Mouse (Mus musculus) MN1 (cell line): ENCODE measurements around the gene Dennd4c.
"Not testable (repeated sequence)": the region's sequence is repeated elsewhere in the genome, so short reads cannot be mapped to it uniquely, and the experiment has no call there.

Source experiments
- DNase-seq: peaks from one replicate; pipeline ENCODE4 v3.0.0-alpha.2; 2016; ENCODE audit warnings: low spot score

The Dennd4c gene

GRCm38 (mm10) chr4:86810604-86811003 lies 62.2 kb downstream of the Dennd4c start:
- DNase-seq: peak; percentile 8

- DNase-seq: no peak
Measured at GRCm38 (mm10) chr4:86814850-86815249, 66.5 kb downstream of the Dennd4c start.

- DNase-seq: peak; percentile 13
Measured at GRCm38 (mm10) chr4:86823169-86823568, 74.8 kb downstream of the Dennd4c start.

GRCm38 (mm10) chr4:86825143-86825542 lies 76.8 kb downstream of the Dennd4c start:
- peak; percentile 45 for DNase-seq

- no peak for DNase-seq
Measured at GRCm38 (mm10) chr4:86831896-86832295, 83.5 kb downstream of the Dennd4c start.

GRCm38 (mm10) chr4:86841141-86841540 lies 92.8 kb downstream of the Dennd4c start:
- DNase-seq: not testable (repeated sequence)

- no peak for DNase-seq
Measured at GRCm38 (mm10) chr4:86845384-86845783, 97.0 kb downstream of the Dennd4c start.

- DNase-seq: no peak
Measured at GRCm38 (mm10) chr4:86847246-86847645, 98.9 kb downstream of the Dennd4c start.

- DNase-seq: no peak
Measured at GRCm38 (mm10) chr4:86851331-86851730, 103.0 kb downstream of the Dennd4c start.

- DNase-seq: no peak
Measured at GRCm38 (mm10) chr4:86852018-86852417, 103.7 kb downstream of the Dennd4c start.

GRCm38 (mm10) chr4:86852813-86853590 lies 104.6 kb downstream of the Dennd4c start:
- no peak for DNase-seq

GRCm38 (mm10) chr4:86856304-86857112 lies 108.2 kb downstream of the Dennd4c start:
- DNase-seq: no peak

- peak; percentile 96 for DNase-seq
Measured at GRCm38 (mm10) chr4:86857113-86858069, 109.0 kb downstream of the Dennd4c start, which contains the start of gene Rps6. TSS of gene Rps6 (minus strand) at chr4:86857412.

- no peak for DNase-seq
Measured at GRCm38 (mm10) chr4:86858070-86858440, 109.7 kb downstream of the Dennd4c start.

- DNase-seq: no peak
Measured at GRCm38 (mm10) chr4:86864087-86864486, 115.7 kb downstream of the Dennd4c start.

- DNase-seq: no peak
Measured at GRCm38 (mm10) chr4:86871988-86872387, 123.6 kb downstream of the Dennd4c start.

- no peak for DNase-seq
Measured at GRCm38 (mm10) chr4:86873072-86873471, 124.7 kb downstream of the Dennd4c start.

- peak; percentile 38 for DNase-seq
Measured at GRCm38 (mm10) chr4:86874146-86874847, 125.9 kb downstream of the Dennd4c start, which contains the start of gene Acer2. TSS of gene Acer2 (plus strand) at chr4:86874396.

- no peak for DNase-seq
Measured at GRCm38 (mm10) chr4:86879477-86879876, 131.1 kb downstream of the Dennd4c start.

GRCm38 (mm10) chr4:86881178-86881577 lies 132.8 kb downstream of the Dennd4c start:
- DNase-seq: no peak

- no peak for DNase-seq
Measured at GRCm38 (mm10) chr4:86882413-86882812, 134.1 kb downstream of the Dennd4c start.
